Mouse (Mus musculus): ENCODE data around the gene Cep295nl. TPM values are rescaled to one million over a fixed set of nuclear protein-coding genes. Genes with fewer than 3 reads are reported as not detected.
A peak's percentile ranks its signal among the peaks of the same experiment; 100 is the strongest.

The Cep295nl gene
- polyA plus RNA-seq, 1 experiment, result not detected

GRCm38 (mm10) chr11:118362501-118362900, 20.2 kb upstream of the Cep295nl start:
- 85% methylated on average over 1 of the region's 1 CpGs for WGBS

DNA sequence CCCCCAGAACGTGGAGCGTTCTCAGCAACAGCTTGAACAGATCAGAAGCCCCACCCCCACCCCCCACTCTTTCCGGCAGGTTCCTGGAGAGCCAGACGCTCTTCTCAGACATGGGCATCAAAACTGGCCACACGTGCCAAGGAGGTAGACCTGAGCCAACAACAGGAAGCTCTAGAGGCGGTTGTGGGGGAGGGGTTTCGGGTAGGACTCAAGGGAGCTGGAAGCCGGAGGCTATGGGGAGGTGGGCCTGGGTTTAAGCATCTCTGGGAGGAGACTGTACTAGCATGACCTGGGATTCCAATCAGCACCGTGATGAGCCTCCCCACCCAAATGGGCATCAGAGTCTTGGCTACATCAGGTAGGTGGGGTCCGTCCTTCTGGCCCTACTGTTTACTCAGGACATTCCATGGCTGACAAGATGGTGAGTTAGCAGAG, 18.6 kb upstream of the Cep295nl start:
- Histone ChIP-seq H3K4me1 (ENCODE audit: control insufficient read depth, insufficient read depth, low read length) (peaks cover 31% of the 10 kb centered on the region), H3K27ac (ENCODE audit: insufficient read depth, low read depth, low read length) (no peak overlapping the region), H3K4me3 (ENCODE audit: insufficient read depth, low read depth, low read length) (no peak overlapping the region)
- WGBS, result 68% methylated on average over 10 of the region's 10 CpGs
- TF ChIP-seq CTCF (IDR thresholded peaks at IDR 0.05; ENCODE audit: insufficient read depth, low read depth, low read length) (no peak), POLR2A (IDR thresholded peaks at IDR 0.05; ENCODE audit: insufficient read depth, low read depth, low read length) (no peak)

More at GRCm38 (mm10) chr11:118362501-118362900, 20.2 kb upstream of the Cep295nl start:
- Histone ChIP-seq H3K27ac (ENCODE audit: insufficient read depth, low read depth, low read length) (no peak overlapping the region), H3K4me1 (ENCODE audit: control insufficient read depth, insufficient read depth, low read length) (peaks cover 37% of the 10 kb centered on the region), H3K4me3 (ENCODE audit: insufficient read depth, low read depth, low read length) (no peak overlapping the region)
- TF ChIP-seq POLR2A (IDR thresholded peaks at IDR 0.05; ENCODE audit: insufficient read depth, low read depth, low read length) (no peak), CTCF (IDR thresholded peaks at IDR 0.05; ENCODE audit: insufficient read depth, low read depth, low read length) (no peak)

DNA sequence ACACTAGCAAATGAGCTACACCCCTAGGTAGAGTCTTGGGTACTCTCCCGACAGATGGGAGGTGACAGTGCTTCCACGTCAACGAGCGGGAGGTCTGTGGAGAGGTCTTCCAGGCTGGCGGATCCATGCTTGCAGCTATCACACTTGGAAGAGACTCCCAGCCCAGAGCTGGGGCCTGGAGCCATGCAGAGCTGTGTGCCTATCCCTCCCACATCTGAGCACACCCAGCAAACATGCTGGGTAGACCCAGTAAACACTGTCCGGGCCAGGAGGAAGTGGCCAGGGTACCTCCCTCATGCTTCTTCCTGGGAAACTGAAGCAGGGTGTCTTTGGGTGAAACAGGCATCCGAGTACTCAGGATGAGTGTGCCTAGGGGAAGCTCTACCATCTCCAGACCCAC, 18.2 kb upstream of the Cep295nl start:
- TF ChIP-seq POLR2A (IDR thresholded peaks at IDR 0.05; ENCODE audit: insufficient read depth, low read depth, low read length) (no peak), CTCF (IDR thresholded peaks at IDR 0.05; ENCODE audit: insufficient read depth, low read depth, low read length) (no peak)
- Histone ChIP-seq H3K4me1 (ENCODE audit: control insufficient read depth, insufficient read depth, low read length) (peaks cover 31% of the 10 kb centered on the region), H3K4me3 (ENCODE audit: insufficient read depth, low read depth, low read length) (no peak overlapping the region), H3K27ac (ENCODE audit: insufficient read depth, low read depth, low read length) (no peak overlapping the region)
- 59% methylated on average over 7 of the region's 7 CpGs for WGBS

DNA sequence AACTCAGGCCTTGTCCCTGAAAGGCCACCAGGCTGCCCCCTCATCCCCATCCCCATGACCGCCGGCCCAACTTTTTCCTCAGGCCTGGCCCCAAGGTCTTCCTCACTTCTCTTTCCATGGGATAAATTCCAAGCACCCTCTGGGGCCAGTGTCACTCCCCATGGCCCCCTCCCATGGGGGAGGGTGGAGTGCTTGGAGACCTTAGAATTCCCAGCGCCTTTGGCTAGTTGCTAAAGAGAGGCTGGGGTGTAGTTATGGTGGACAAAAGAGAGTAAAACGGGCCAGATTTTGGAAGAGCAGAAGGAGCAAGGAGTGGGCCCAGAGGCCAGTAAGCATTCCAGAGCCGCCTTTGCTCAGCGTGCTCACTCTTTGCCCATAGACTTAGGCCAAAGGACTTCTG, 13.3 kb upstream of the Cep295nl start, which contains the start of gene Timp2:
TSS of gene Timp2 (minus strand) at position 101 of the 400 bp plus-strand sequence.
- 37% methylated on average over 6 of the region's 6 CpGs for WGBS
- H3K4me1 ChIP-seq (ENCODE audit: control insufficient read depth, insufficient read depth, low read length), result peaks cover 28% of the 10 kb centered on the region
- no peak for TF ChIP-seq POLR2A (IDR thresholded peaks at IDR 0.05; ENCODE audit: insufficient read depth, low read depth, low read length)
- TF ChIP-seq CTCF (IDR thresholded peaks at IDR 0.05; ENCODE audit: insufficient read depth, low read depth, low read length), result no peak
- peak within 1 kb of the TSS; percentile 75 for H3K4me3 ChIP-seq (ENCODE audit: insufficient read depth, low read depth, low read length)
- H3K27ac ChIP-seq (ENCODE audit: insufficient read depth, low read depth, low read length), result peak within 1 kb of the TSS; percentile 58

GRCm38 (mm10) chr11:118355205-118355604, 12.9 kb upstream of the Cep295nl start:
- H3K27ac ChIP-seq (ENCODE audit: insufficient read depth, low read depth, low read length), result peak overlapping the region; percentile 58
- TF ChIP-seq CTCF (IDR thresholded peaks at IDR 0.05; ENCODE audit: insufficient read depth, low read depth, low read length) (peak; percentile 35; the same call in 1 of the 2 replicates), POLR2A (IDR thresholded peaks at IDR 0.05; ENCODE audit: insufficient read depth, low read depth, low read length) (peak; percentile 80; the same call in 1 of the 2 replicates)
- peaks cover 24% of the 10 kb centered on the region for H3K4me1 ChIP-seq (ENCODE audit: control insufficient read depth, insufficient read depth, low read length)
- under 1% methylated on average over 43 of the region's 43 CpGs for WGBS
- H3K4me3 ChIP-seq (ENCODE audit: insufficient read depth, low read depth, low read length), result peak overlapping the region; percentile 75

- peak overlapping the region; percentile 75 for H3K4me3 ChIP-seq (ENCODE audit: insufficient read depth, low read depth, low read length)
- no peak for TF ChIP-seq CTCF (IDR thresholded peaks at IDR 0.05; ENCODE audit: insufficient read depth, low read depth, low read length)
- TF ChIP-seq POLR2A (IDR thresholded peaks at IDR 0.05; ENCODE audit: insufficient read depth, low read depth, low read length), result no peak
- WGBS, result under 1% methylated on average over 47 of the region's 47 CpGs
These were observed 12.4 kb upstream of the Cep295nl start for GRCm38 (mm10) chr11:118354636-118355191.

GRCm38 (mm10) chr11:118349494-118349893, 7.2 kb upstream of the Cep295nl start:
- WGBS, result 84% methylated on average over 5 of the region's 5 CpGs
- H3K27ac ChIP-seq (ENCODE audit: insufficient read depth, low read depth, low read length), result no peak overlapping the region
- TF ChIP-seq CTCF (IDR thresholded peaks at IDR 0.05; ENCODE audit: insufficient read depth, low read depth, low read length), result no peak
- H3K4me3 ChIP-seq (ENCODE audit: insufficient read depth, low read depth, low read length), result no peak overlapping the region
- H3K4me1 ChIP-seq (ENCODE audit: control insufficient read depth, insufficient read depth, low read length), result peaks cover 40% of the 10 kb centered on the region

More at GRCm38 (mm10) chr11:118354636-118355191, 12.4 kb upstream of the Cep295nl start:
- peaks cover 26% of the 10 kb centered on the region for H3K4me1 ChIP-seq (ENCODE audit: control insufficient read depth, insufficient read depth, low read length)
- H3K27ac ChIP-seq (ENCODE audit: insufficient read depth, low read depth, low read length), result peak overlapping the region; percentile 56

GRCm38 (mm10) chr11:118348877-118349276, 6.6 kb upstream of the Cep295nl start:
- TF ChIP-seq POLR2A (IDR thresholded peaks at IDR 0.05; ENCODE audit: insufficient read depth, low read depth, low read length), result no peak
- no peak for TF ChIP-seq CTCF (IDR thresholded peaks at IDR 0.05; ENCODE audit: insufficient read depth, low read depth, low read length)
- peaks cover 41% of the 10 kb centered on the region for H3K4me1 ChIP-seq (ENCODE audit: control insufficient read depth, insufficient read depth, low read length)
- no peak overlapping the region for H3K4me3 ChIP-seq (ENCODE audit: insufficient read depth, low read depth, low read length)
- 85% methylated on average over 5 of the region's 5 CpGs for WGBS
- no peak overlapping the region for H3K27ac ChIP-seq (ENCODE audit: insufficient read depth, low read depth, low read length)

GRCm38 (mm10) chr11:118348419-118348818, 6.1 kb upstream of the Cep295nl start:
- Histone ChIP-seq H3K27ac (ENCODE audit: insufficient read depth, low read depth, low read length) (no peak overlapping the region), H3K4me3 (ENCODE audit: insufficient read depth, low read depth, low read length) (no peak overlapping the region), H3K4me1 (ENCODE audit: control insufficient read depth, insufficient read depth, low read length) (peaks cover 40% of the 10 kb centered on the region)
- TF ChIP-seq POLR2A (IDR thresholded peaks at IDR 0.05; ENCODE audit: insufficient read depth, low read depth, low read length) (no peak), CTCF (IDR thresholded peaks at IDR 0.05; ENCODE audit: insufficient read depth, low read depth, low read length) (no peak)
- 86% methylated on average over 3 of the region's 3 CpGs for WGBS
